Mouse (Mus musculus) ES-Bruce4 (cell line): ENCODE data around the gene Sept12. TPM values are rescaled to one million over a fixed set of nuclear protein-coding genes. Genes with fewer than 3 reads are reported as not detected.

Experiments used
- H3K27ac ChIP-seq: 2 replicates; pipeline ENCODE4 v1.5.1; 2012; ENCODE audit warnings: low read length, inconsistent platforms; ENCODE audit not compliant: insufficient read depth
- H3K27me3 ChIP-seq: 2 replicates; pipeline ENCODE4 v1.6.1; 2012; ENCODE audit warnings: mild to moderate bottlenecking, low read length, inconsistent platforms; ENCODE audit not compliant: control insufficient read depth, poor library complexity, insufficient read depth, severe bottlenecking
- H3K36me3 ChIP-seq: 2 replicates; pipeline ENCODE4 v1.6.1; 2012; ENCODE audit warnings: inconsistent platforms, mild to moderate bottlenecking, low read length, moderate library complexity; ENCODE audit not compliant: control insufficient read depth, poor library complexity, insufficient read depth, severe bottlenecking
- H3K4me1 ChIP-seq: one replicate; pipeline ENCODE4 v1.8.1; 2011; ENCODE audit warnings: low read length; ENCODE audit not compliant: control insufficient read depth, insufficient read depth
- H3K4me3 ChIP-seq: 2 replicates; pipeline ENCODE4 v1.5.1; 2011; ENCODE audit warnings: low read depth, mild to moderate bottlenecking, low read length
- H3K9ac ChIP-seq: 2 replicates; pipeline ENCODE4 v1.6.1; 2012; ENCODE audit warnings: low read depth, mild to moderate bottlenecking, inconsistent platforms; ENCODE audit not compliant: poor library complexity, severe bottlenecking
- H3K9me3 ChIP-seq: replicated peaks from 2 replicates; pipeline ENCODE4 v1.6.1; 2012; ENCODE audit warnings: mild to moderate bottlenecking, low read length, inconsistent platforms; ENCODE audit not compliant: control insufficient read depth, poor library complexity, insufficient read depth, severe bottlenecking
- CTCF ChIP-seq: IDR thresholded peaks from one replicate; pipeline ENCODE4 v1.8.1; 2011; ENCODE audit warnings: low read depth, low read length
- EP300 ChIP-seq: IDR thresholded peaks from 2 replicates; pipeline ENCODE4 v1.6.1; 2011; ENCODE audit warnings: low read depth, low read length; ENCODE audit not compliant: insufficient read depth
- POLR2A ChIP-seq: IDR thresholded peaks from one replicate; pipeline ENCODE4 v1.8.1; 2011; ENCODE audit warnings: low read length; ENCODE audit not compliant: insufficient read depth
- polyA plus RNA-seq: library from polyadenylated mRNA; stranded (reverse); fragments of >200 nt; gene quantifications from 2 replicates; pipeline ENCODE4 v1.2.4, GENCODE M21; 2011; ENCODE audit warnings: low read depth; ENCODE audit not compliant: missing spikeins, insufficient read depth, insufficient read length

Gene Sept12
- polyA plus RNA-seq, 1 experiment = not detected

- TF ChIP-seq CTCF (no peak), EP300 (no peak), POLR2A (no peak)
- Histone ChIP-seq H3K27ac (no peak overlapping the region), H3K9me3 (no peaks in the 10 kb centered on the region), H3K4me3 (no peak overlapping the region), H3K4me1 (no peaks in the 10 kb centered on the region), H3K27me3 (no peaks in the 10 kb centered on the region), H3K36me3 (no peaks in the 10 kb centered on the region), H3K9ac (no peak overlapping the region)
These were observed 28.4 kb downstream of the Sept12 start for GRCm38 (mm10) chr16:4969055-4969843.

GRCm38 (mm10) chr16:4968426-4968825, 29.2 kb downstream of the Sept12 start:
- Histone ChIP-seq H3K9ac (no peak overlapping the region), H3K27ac (no peak overlapping the region), H3K9me3 (no peaks in the 10 kb centered on the region), H3K36me3 (no peaks in the 10 kb centered on the region), H3K27me3 (no peaks in the 10 kb centered on the region), H3K4me1 (no peaks in the 10 kb centered on the region), H3K4me3 (no peak overlapping the region)
- TF ChIP-seq CTCF (no peak), POLR2A (no peak), EP300 (no peak)

GRCm38 (mm10) chr16:4965392-4966129, 32.1 kb downstream of the Sept12 start:
- Histone ChIP-seq H3K27ac (no peak overlapping the region), H3K4me3 (no peak overlapping the region), H3K9ac (no peak overlapping the region), H3K36me3 (no peaks in the 10 kb centered on the region), H3K9me3 (no peaks in the 10 kb centered on the region), H3K4me1 (no peaks in the 10 kb centered on the region), H3K27me3 (no peaks in the 10 kb centered on the region)
- no peak for TF ChIP-seq POLR2A

GRCm38 (mm10) chr16:4964731-4965391, 32.8 kb downstream of the Sept12 start:
- Histone ChIP-seq H3K9me3 (no peaks in the 10 kb centered on the region), H3K9ac (peak overlapping the region; percentile 45), H3K36me3 (no peaks in the 10 kb centered on the region), H3K4me3 (peak overlapping the region; percentile 63), H3K27ac (no peak overlapping the region), H3K27me3 (no peaks in the 10 kb centered on the region), H3K4me1 (no peaks in the 10 kb centered on the region)
- TF ChIP-seq CTCF (no peak), EP300 (no peak), POLR2A (no peak)

- Histone ChIP-seq H3K4me3 (peak within 1 kb of the TSS; percentile 63), H3K9ac (peak within 1 kb of the TSS; percentile 45), H3K27me3 (no peaks in the 10 kb centered on the region), H3K9me3 (no peaks in the 10 kb centered on the region), H3K27ac (no peak within 1 kb of the TSS), H3K4me1 (no peaks in the 10 kb centered on the region), H3K36me3 (no peaks in the 10 kb centered on the region)
- TF ChIP-seq POLR2A (no peak), EP300 (no peak), CTCF (no peak)
These were observed 33.6 kb downstream of the Sept12 start, which contains the start of gene Anks3 for GRCm38 (mm10) chr16:4963797-4964709. Gene Anks3 (minus strand): TSS chr16:4964205.
